Mouse (Mus musculus): ENCODE data around the gene Znhit3. TPM values are rescaled to one million over a fixed set of nuclear protein-coding genes. Genes with fewer than 3 reads are reported as not detected.
A peak's percentile ranks its signal among the peaks of the same experiment; 100 is the strongest.

Znhit3 gene
- total RNA-seq, 4 experiments from 2014 or later, result 30.3 to 33.0 (median 32.5) TPM

DNA sequence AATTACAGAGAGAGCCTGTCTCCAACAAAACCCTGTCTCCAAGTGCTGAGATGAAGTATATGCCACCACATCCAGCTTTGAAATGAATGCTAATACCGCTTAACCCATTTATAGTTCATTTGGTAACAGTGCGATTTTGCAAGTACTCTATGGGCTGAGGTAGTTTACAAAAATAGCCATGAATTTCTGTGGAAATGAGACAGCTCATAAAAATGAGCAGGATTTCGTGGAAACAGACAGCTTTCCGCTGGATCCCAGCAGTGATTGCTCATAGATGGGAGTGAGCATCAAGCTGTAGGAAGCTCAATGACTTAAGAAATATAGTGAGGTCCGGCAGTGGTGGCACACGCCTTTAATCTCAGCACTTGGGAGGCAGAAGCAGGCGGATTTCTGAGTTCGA is 4.8 kb upstream of the Znhit3 start:
- no peak for DNase-seq (ENCODE audit: low spot score in 2 of 2)

DNA sequence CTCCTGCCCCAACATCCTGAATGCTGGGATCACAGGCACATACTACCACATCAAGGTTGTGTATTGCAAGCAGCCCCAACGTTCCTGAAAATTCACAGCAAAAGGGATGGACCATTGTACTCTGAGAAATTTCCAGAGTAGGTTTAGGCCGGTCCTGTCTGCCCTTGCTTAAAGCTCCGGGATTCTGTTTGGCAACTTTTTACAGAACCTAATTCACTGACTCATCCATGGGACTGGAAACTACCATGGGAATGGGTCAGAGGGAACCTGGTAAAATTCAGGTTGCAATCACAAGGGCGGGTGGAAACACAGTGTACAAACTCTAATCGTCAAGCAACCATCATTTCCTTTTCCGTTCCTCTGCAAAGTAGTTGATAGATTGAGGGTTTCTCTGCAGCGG is 3.8 kb upstream of the Znhit3 start:
- no peak for DNase-seq (ENCODE audit: low spot score in 2 of 2)

DNA sequence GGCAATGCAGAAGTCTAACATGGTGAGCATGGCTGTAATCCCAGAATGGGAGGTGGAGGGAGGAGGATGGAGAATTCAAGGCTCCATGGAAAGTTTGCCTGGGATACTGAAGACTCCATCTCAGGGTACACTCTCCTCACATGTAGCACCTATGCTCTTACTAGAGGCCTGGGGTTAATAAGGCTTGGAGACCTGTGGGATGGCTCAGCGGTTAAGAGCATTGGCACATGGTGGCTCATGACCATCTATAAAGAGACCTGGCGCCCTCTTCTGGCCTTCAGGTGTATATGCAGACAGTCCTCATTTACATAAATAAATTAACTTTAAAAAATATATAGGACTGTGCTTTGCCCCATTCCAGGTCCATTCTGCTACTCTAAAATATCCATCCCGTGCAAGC is 3.1 kb upstream of the Znhit3 start:
- no peak for DNase-seq (ENCODE audit: low spot score in 2 of 2)

DNA sequence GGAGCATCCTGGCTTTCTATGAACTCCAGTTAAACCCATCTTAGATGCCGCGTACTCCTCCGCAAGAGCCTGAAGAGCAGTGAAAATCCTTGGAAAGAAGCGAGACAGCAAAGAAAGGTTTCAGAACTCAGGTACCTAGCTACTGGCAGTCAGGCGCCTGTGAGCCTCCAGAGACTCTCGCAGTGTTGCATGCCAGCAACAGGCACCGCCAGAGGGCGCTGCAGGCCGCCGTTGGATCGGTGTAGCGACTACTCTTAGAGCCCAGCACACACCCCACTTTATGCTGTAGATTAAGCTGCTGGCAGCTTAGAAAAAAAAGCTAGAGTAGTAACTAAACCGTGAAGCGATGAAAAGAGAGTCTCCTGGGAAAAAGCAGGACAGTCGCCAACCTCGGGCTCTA is 2.3 kb upstream of the Znhit3 start:
- DNase-seq (ENCODE audit: low spot score in 2 of 2), result peak; percentile 46 to 87

DNA sequence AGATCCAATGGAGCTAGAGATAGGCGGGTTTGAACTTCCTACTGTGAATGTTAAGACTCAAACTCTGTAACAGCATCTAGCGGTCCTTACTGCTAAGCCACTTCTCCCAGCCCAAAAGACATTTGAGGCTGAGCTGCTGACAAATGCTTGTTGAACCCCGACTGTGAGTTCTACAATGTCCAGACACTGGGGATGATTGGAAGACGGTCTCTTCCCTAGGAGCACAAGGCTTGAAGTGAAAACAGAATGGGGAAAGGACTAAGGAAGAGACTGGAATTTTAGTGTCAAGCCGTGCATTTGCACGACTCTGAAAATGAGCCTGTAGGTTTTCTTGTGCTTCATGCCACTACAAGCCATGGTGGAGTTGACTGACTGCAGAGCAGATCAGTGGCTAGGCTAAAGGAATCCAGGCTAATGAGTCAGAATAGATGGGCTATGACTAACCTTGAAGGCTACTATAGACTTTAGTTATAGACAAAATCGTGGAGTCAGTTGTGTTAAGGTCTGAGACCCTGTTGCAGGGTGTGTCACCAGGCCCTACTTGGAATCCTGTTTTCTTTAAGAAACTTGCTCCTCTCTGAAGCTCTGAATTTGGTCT is 636 bp upstream of the Znhit3 start:
- DNase-seq (ENCODE audit: low spot score in 2 of 2), result no peak

DNA sequence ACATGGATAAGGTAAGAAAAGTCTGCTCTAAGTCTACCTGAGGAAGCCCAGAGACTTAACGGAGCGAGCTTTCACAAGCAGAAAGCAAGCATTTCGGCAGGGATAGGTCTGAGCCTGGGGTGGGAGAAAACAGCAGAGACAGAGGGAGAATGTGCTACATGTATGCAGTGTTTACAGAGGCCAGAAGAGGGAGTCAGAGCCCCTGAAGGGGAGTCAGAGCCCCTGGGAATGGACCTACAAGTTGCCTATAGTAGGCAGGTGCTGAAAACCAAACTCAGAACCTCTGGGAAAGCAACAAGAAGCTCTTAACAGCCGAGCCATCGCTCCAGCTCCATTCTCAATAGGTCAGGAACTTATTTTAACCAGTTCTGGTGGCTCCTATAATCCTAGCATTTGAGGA is 1.5 kb downstream of the Znhit3 start:
- DNase-seq (ENCODE audit: low spot score in 2 of 2), result no peak

DNA sequence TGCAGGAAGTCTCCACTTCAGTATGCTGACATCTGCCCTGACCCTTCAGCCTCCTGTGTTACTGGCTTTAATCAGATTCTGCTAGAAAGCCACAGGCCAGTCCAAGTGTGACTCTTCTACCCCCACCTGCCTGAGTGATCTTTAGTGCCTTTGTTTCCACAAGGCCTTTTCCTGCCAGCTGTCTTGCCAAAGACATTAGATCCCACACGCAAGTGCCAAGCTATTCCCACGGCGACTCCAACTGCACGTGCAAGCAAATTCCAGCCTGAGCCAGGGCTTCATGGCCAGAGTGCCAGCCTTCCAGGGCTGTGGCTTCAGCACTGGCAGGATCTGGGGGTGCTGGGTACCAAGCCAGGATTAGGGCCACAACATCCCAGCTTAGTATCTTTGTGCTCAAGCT is 5.8 kb downstream of the Znhit3 start:
- no peak for DNase-seq (ENCODE audit: low spot score in 2 of 2)

DNA sequence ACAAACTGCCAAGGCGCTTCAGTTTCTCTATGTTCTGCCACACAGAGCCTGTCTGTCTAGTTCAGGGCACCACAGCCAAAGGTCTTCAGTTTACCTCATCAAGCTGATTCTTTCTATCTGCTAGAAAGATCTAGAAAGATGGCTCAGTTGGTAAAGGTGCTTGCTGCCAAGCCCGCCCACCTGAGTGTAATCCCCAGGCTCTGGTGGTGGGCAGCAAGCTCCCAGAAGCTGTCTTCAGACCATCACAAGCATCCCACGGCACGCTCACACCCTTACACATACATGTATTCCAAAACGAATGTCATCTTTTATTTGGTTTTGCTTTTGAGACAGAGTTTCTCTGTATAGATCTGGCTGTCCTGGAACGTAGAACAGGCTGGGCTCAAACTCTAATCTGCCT is 7.7 kb downstream of the Znhit3 start:
- DNase-seq (ENCODE audit: low spot score in 2 of 2), result peak in 1 of 2 experiments; percentile 47

DNA sequence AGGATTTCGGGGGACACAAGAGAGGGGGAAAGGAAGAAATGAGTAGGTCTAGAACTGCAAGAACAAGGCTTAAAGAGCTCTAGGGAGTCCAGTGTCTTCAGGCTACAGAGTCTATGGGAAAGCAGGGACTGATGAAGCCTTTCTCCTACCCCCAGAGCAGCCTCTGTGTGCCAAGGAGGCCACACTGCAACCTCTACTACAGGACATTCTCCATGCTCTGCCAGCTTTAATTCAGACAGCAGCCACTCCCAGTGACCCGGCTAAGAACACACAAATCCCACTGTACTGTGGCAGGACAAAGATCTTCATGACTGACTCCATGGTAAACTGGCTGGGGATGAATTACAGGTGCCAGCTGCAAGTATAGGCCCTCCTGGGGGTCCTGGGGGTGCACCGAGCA is 9.1 kb downstream of the Znhit3 start:
- DNase-seq (ENCODE audit: low spot score in 2 of 2), result no peak

DNA sequence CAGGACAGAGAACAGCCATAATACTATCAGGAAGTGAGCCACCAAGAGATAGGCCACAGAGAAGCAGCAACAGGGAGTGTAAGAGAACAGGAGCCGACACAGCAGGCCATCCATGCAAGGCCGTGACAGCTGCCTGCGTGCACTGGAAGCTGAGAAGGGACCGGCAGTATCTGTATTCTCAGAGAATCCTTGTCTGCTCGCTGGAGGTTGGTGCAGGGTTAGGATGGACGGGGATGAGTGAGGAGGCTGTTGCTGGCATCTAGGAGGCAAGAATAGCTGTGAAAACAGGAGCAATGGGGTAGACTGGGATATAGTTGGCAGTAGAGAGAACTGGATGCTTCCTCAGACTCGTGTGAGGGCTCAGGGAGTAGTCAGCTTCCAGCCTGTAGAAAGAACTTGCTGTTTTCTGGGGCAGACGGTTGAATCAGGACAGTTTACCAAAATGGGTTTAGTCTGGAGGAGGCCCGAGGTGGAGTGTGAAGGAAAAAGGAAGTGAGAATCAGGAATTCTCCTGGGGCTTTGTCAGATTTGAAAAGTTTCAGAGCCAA is 11.5 kb downstream of the Znhit3 start:
- peak in 1 of 2 experiments; percentile 46 for DNase-seq (ENCODE audit: low spot score in 2 of 2)

DNA sequence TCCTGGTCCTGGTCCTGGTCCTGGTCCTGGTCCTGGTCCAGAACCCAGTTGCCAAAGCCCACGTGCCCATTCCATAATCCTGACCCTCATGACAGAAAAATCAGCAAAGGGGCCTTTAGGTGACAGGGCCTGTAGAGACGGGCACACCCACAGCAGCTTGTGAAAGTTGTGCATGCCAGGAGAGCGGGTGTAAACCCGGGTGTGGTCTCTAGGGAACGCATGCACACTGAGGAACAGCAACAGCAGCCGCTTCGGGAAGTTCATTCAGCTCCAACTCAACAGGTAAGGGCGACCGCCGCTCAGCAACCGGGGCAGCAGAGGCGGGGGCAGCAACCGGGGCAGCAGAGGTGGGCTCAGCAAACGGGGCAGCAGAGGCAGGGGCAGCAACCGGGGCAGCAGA is 23.1 kb downstream of the Znhit3 start:
- DNase-seq (ENCODE audit: low spot score in 2 of 2), result no peak

DNA sequence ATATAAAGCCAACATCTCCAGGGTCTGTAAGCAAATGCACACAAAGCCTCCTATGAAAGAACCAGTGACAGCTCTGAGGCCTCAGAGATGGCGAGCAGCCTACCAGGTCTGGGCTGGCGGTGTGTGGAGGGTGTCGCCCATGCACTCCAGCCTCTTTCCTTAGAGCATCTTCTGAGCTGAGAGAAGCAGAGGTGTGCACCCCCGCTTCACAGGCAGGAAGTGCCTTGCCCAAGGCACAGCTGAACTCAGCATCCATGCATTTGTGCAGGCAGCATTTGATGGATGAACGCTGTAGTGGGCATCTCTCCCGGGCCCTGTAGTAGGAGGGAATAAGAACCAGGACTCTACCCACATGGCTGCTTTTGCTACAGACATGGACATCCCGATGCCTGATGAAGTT is 24.5 kb downstream of the Znhit3 start:
- DNase-seq (ENCODE audit: low spot score in 2 of 2), result no peak

DNA sequence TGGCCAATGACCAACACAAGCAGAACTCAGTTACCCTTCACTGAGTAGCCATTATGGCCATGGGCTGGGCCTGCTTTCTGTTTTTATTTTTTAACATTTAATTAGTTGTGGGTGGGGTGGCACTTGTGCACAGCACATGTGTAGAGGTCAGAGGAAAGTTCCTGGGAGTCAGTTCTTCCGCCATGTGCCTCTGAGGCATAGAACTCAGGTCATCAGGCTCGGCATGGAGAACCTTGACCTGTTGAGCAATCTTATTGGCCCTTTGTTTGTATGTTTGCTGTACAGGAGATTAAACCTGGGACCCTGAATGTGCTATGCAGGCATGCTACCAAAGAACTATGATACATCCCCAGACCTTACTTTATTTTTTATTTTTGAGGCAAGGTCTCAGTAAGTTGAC is 26.7 kb downstream of the Znhit3 start:
- no peak for DNase-seq (ENCODE audit: low spot score in 2 of 2)

DNA sequence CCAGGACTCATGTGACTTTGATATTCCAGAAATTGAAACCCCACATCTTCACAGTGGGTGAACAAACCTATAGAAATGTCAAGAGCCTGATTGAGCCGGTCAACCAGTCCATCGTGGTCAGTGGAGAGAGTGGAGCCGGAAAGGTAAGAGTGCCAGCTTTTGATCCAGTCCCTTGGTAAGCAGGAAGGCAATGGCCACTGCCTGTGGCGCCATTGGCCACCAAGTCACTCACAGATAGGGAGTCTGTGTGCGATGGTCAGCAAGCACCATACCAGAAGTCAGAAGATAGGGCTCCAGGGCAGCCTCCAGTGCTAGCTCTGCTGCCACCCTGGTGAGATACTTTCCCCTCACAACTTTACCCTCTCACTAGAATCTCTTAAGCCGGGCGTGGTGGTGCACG is 28.1 kb downstream of the Znhit3 start:
- DNase-seq (ENCODE audit: low spot score in 2 of 2), result no peak

DNA sequence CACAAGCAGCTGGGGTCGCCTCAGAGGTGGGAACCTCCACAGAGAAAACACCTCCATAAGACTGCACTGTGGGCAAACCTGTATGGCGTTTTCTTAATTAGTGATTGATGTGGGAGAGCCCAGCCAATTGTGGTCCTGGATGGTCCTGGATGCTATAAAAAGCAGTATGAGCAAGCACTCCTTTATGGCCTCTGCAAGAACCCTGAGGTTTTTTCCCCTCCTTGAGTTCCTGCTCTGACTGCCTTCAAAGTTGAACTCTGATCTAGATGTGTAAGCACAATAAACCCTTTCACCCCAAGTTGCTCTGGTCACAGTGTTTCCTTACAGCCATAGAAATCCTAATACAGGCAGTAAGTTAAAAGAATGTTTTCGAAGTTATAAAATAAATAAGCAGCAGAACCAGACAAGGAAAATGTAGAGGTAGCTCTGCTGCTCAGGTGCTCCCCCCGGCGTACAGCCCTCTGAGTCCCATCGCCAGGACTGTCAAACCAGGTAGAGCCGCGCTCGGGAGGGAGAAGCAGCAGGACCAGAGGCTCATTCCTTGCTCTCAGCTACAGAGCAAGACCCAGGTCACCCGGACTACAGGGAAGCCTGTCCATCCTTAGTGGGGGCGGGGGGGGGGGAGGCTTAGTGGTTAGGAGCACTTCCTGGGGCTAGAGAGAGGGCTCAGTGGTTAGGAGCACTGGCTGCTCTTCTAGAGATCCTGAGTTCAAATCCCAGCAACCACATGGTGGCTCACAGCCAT is 29.2 kb downstream of the Znhit3 start:
- DNase-seq (ENCODE audit: low spot score in 2 of 2), result no peak

DNA sequence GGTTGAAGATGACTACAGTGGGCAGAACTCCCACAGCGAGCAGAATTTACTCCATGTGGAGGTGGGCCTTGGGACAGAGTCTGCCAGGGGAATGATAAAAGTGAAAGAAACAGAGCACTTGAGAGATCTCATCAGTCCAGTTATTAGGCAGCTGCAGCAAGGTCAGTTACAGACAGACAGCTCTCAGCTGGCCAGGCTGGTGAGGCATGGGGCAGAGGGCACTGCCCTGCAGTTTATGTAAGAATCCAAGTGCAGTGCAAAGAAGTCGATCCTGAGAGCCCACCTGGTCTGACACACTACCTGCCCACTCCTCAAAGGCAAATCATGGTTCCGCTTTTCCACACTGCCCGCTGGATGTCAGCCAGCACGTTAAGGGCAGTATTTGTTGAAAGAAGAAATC is 29.9 kb downstream of the Znhit3 start:
- DNase-seq (ENCODE audit: low spot score in 2 of 2), result no peak

DNA sequence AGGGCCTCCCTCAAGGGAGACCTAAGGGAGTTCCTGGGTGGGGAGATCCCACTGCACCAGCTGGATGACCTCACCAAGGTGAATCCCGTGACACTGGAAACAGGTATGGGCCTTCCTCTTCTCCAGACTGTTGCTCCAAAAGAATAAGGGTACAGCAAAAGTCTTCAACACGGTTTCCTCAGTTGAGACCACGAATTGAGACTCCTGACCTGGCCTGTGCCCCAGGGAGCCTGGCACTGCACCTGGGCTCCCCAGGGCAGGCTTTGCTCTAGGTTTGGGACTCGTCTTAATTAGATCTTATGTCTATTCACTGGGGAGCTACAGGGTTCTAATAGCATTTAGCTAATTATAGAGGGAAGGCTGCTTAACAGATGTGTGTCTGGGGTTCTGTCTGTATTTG is 30.9 kb downstream of the Znhit3 start:
- no peak for DNase-seq (ENCODE audit: low spot score in 2 of 2)

DNA sequence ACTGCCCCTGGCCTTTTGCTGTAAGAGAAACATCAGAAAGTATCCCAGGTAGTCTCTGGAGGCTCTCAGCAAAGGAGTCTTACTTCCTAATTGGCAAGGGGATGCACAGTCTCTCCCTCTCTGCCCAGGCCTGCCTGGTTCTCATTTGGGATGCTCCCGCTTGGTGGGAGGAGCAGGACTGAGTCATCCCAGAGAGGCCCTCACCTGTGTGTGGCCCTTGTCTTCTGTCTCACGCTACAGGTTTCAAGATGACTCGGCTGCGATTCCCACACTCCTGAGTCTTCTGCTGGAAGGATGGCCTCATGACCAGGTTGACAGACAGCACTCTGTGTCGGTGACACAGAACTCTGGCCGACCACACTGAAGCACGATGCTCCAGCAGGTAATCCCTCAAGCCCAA is 33.8 kb downstream of the Znhit3 start:
- no peak for DNase-seq (ENCODE audit: low spot score in 2 of 2)

DNA sequence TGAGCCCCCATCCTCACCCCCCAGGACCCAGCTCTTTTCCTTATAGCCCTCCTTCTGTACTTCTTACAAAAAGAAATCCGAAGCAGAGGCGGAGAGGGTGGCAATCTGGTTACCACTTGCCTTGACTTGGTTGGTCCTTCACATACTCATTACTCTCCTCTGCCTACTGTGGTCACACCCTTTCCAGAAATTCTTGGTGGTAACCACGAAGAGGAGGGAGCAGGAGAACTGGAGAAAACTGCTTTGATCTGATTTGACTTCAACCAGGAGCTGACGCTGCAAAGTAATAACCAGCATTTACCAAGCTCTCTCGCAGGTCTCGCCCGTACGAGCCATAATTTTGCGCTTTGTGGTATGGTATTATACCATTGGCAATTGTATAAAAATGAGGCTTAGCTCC is 35.2 kb downstream of the Znhit3 start:
- no peak for DNase-seq (ENCODE audit: low spot score in 2 of 2)

DNA sequence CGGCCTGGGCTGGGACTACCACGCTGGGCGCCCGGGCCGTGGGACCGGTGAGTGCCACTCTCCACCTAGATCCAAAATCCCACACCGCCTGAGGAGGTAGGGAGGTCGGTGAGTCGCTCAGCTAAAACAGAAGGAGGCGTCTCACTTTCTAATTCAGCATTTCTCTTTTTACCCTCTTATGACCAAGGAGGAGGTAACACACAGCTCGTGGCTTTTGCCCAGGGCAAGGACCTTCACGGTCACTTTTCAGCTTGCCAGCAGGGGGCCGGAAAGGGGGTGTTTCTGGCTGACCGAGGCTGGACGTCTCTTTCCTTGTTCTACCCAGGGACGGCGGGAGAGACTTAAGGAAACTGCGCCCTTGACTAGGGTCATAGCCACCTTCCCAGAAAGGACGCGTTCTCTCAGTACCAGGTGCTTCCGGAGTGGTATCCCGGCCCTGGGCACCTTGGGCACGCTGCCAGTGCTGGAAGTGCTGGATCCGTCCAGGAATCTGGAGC is 35.7 kb downstream of the Znhit3 start:
- DNase-seq (ENCODE audit: low spot score in 2 of 2), result no peak

DNA sequence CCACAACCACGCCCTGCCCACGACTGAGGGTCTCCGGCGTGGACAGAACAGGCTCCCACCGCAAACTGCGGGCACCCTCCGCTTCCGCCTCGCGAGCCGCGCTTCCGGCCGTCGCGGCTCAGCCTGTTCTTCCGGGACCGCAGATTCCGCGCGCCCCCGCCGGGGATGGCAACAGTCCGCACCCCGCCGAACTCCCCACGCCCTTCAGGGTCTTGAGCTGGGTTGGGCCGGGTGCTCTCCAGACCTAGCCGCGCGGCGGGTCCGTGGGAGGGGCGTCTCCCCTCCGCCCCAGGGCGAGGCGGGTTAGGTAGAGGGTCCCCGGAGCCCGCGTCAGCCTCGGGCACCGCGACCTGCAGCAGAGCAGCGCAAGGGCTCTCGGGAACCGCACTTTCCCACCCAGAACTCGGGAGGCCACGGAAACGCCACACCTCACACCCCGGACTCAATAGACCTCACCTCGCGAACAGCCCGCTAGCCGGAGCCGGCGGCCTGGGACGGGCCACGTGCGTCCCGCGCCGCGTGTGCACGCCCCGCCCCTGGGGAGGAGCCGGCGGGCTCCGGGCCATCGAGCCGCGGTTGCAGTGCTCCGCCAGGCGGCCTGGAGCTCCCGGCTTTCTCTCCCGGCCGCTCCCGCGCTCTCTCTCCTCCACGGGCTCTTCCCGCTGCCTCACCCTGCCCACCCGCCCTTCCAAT is 36.2 kb downstream of the Znhit3 start, which contains the start of the genes Myo19 and Pigw:
Myo19 (plus strand) TSS at position 377 of the 693 bp plus-strand sequence.
Pigw (minus strand) TSS at position 514 of the 693 bp plus-strand sequence.
- peak; percentile 54 to 64 for DNase-seq (ENCODE audit: low spot score in 2 of 2)

Data from left cerebral cortex, adult 8-10 months (tissue).